Mouse (Mus musculus) right cerebral cortex, postnatal 14 days (tissue): ENCODE data around the gene Il6ra.
"Not testable (repeated sequence)": the region's sequence is repeated elsewhere in the genome, so short reads cannot be mapped to it uniquely, and the experiment has no call there.

Experiments
- DNase-seq: peaks from one replicate; pipeline ENCODE4 v3.0.0; 2022

The Il6ra gene

GRCm38 (mm10) chr3:89874076-89874475 is 38.9 kb downstream of the Il6ra start:
- DNase-seq: no peak

- DNase-seq: no peak
Observed at GRCm38 (mm10) chr3:89872684-89873083, 40.3 kb downstream of the Il6ra start.

- DNase-seq: no peak
Observed at GRCm38 (mm10) chr3:89872209-89872608, 40.8 kb downstream of the Il6ra start.

- DNase-seq: no peak
Observed at GRCm38 (mm10) chr3:89871339-89871914, 41.6 kb downstream of the Il6ra start.

GRCm38 (mm10) chr3:89870472-89871271 is 42.3 kb downstream of the Il6ra start:
- no peak for DNase-seq

GRCm38 (mm10) chr3:89869556-89869955 is 43.4 kb downstream of the Il6ra start:
- DNase-seq: no peak

- no peak for DNase-seq
Observed at GRCm38 (mm10) chr3:89868956-89869355, 44.0 kb downstream of the Il6ra start.

GRCm38 (mm10) chr3:89868357-89868756 is 44.6 kb downstream of the Il6ra start:
- peak; percentile 20 for DNase-seq

GRCm38 (mm10) chr3:89867651-89868050 is 45.3 kb downstream of the Il6ra start:
- no peak for DNase-seq

GRCm38 (mm10) chr3:89865764-89866163 is 47.2 kb downstream of the Il6ra start:
- no peak for DNase-seq

GRCm38 (mm10) chr3:89865020-89865419 is 48.0 kb downstream of the Il6ra start:
- DNase-seq: no peak

GRCm38 (mm10) chr3:89863716-89864509 is 49.1 kb downstream of the Il6ra start:
- DNase-seq: no peak

GRCm38 (mm10) chr3:89863276-89863675 is 49.7 kb downstream of the Il6ra start:
- not testable (repeated sequence) for DNase-seq

GRCm38 (mm10) chr3:89862182-89862761 is 50.7 kb downstream of the Il6ra start:
- no peak for DNase-seq

GRCm38 (mm10) chr3:89861070-89861469 is 51.9 kb downstream of the Il6ra start:
- DNase-seq: peak; percentile 29

GRCm38 (mm10) chr3:89860343-89860742 is 52.7 kb downstream of the Il6ra start:
- no peak for DNase-seq

- DNase-seq: no peak
Observed at GRCm38 (mm10) chr3:89859936-89860335, 53.1 kb downstream of the Il6ra start.

GRCm38 (mm10) chr3:89858888-89859287 is 54.1 kb downstream of the Il6ra start:
- peak; percentile 47 for DNase-seq

GRCm38 (mm10) chr3:89858123-89858522 is 54.9 kb downstream of the Il6ra start:
- DNase-seq: no peak

- DNase-seq: peak; percentile 23
Observed at GRCm38 (mm10) chr3:89857353-89857752, 55.6 kb downstream of the Il6ra start.

GRCm38 (mm10) chr3:89853752-89854151 is 59.2 kb downstream of the Il6ra start:
- no peak for DNase-seq

- no peak for DNase-seq
Observed at GRCm38 (mm10) chr3:89848083-89848482, 64.9 kb downstream of the Il6ra start.

- no peak for DNase-seq
Observed at GRCm38 (mm10) chr3:89847596-89847995, 65.4 kb downstream of the Il6ra start.
